Mouse (Mus musculus) limb, embryonic 13.5 days (tissue): ENCODE data around the gene Hadhb. TPM values are rescaled to one million over a fixed set of nuclear protein-coding genes. Genes with fewer than 3 reads are reported as not detected.

Experiments used
- ATAC-seq: fragments of 200-750 bp; cut with Nextera tagmentation; 2 replicates; pipeline ENCODE4 v1.8.0; 2017; ENCODE audit warnings: low read depth, moderate number of reproducible peaks, moderate TSS enrichment; ENCODE audit not compliant: low FRiP score
- H3K27ac ChIP-seq: fragments of 300-500 bp; sonication (generic); 2 replicates; pipeline ENCODE4 v1.5.1; 2015; ENCODE audit warnings: inconsistent platforms, mild to moderate bottlenecking, moderate library complexity
- H3K27me3 ChIP-seq: fragments of 300-500 bp; sonication (generic); 2 replicates; pipeline ENCODE4 v1.6.1; 2015; ENCODE audit warnings: mild to moderate bottlenecking, inconsistent platforms
- H3K36me3 ChIP-seq: fragments of 300-500 bp; sonication (generic); 2 replicates; pipeline ENCODE4 v1.6.1; 2015; ENCODE audit warnings: inconsistent platforms, mild to moderate bottlenecking, moderate library complexity
- H3K4me1 ChIP-seq: fragments of 300-500 bp; sonication (generic); 2 replicates; pipeline ENCODE4 v1.6.1; 2015; ENCODE audit warnings: inconsistent platforms
- H3K4me2 ChIP-seq: fragments of 300-500 bp; sonication (generic); replicated peaks from 2 replicates; pipeline ENCODE4 v1.6.1; 2015; ENCODE audit warnings: inconsistent platforms, mild to moderate bottlenecking, moderate library complexity
- H3K4me3 ChIP-seq: fragments of 300-500 bp; sonication (generic); 2 replicates; pipeline ENCODE4 v1.5.1; 2015; ENCODE audit warnings: moderate library complexity, mild to moderate bottlenecking, inconsistent platforms
- H3K9ac ChIP-seq: fragments of 300-500 bp; sonication (generic); 2 replicates; pipeline ENCODE4 v1.6.1; 2015; ENCODE audit warnings: mild to moderate bottlenecking, inconsistent platforms
- H3K9me3 ChIP-seq: fragments of 300-500 bp; sonication (generic); 2 replicates; pipeline ENCODE4 v1.6.1; 2016; ENCODE audit warnings: inconsistent platforms
- WGBS: fragments of 180-500 bp; shearing (Covaris S2); methylation state at CpG from one replicate; pipeline ENCODE4 v1.1.7; 2015; 5-methylcytosine and 5-hydroxymethylcytosine counted together
- polyA plus RNA-seq: library from polyadenylated mRNA; unstranded; fragments of >200 nt; fragmentation: Nextera tagmentation; extraction: Ambion mirVana; gene quantifications from 2 replicates; pipeline ENCODE4 v1.2.1, GENCODE M21; 2015

The Hadhb gene
- polyA plus RNA-seq, 1 experiment from 2014 or later: 134 TPM

- Histone ChIP-seq H3K9me3 (no peaks in the 10 kb centered on the region), H3K27ac (no peak overlapping the region), H3K36me3 (peaks cover 27% of the 10 kb centered on the region), H3K4me1 (peaks cover 26% of the 10 kb centered on the region), H3K9ac (peak overlapping the region; percentile 70), H3K27me3 (peaks cover 75% of the 10 kb centered on the region), H3K4me2 (peak overlapping the region; percentile 91), H3K4me3 (peak overlapping the region; percentile 59)
- ATAC-seq: peak; percentile 84
- under 1% methylated on average over 94 of the region's 103 CpGs for WGBS
Observed at GRCm38 (mm10) chr5:30113881-30114760, 40.9 kb upstream of the Hadhb start.

DNA sequence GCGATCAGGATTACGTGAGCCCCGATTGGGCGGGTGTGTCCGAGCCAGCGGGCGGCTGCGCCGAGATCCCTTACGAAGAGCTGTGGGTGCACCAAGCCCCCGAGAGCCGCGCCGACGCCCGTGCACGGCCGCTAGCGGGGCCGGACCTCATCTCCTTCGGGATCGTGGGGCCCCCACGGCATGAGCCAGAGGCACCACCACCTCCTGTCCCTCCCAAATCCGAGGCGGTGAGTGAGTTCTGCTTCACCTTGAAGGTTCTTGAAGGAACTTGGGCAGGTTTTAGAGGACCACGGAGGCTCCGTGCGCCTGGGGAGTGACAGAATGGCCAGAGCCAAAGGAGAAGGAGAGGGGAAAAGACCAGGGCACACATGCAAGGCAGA, 40.3 kb upstream of the Hadhb start:
- H3K36me3 ChIP-seq: peaks cover 34% of the 10 kb centered on the region
- H3K9me3 ChIP-seq: no peaks in the 10 kb centered on the region
- H3K9ac ChIP-seq: peak overlapping the region; percentile 70
- no peak; the same call in 1 of the 2 replicates for ATAC-seq
- H3K4me2 ChIP-seq: peak overlapping the region; percentile 91
- H3K27me3 ChIP-seq: peaks cover 69% of the 10 kb centered on the region
- H3K4me3 ChIP-seq: peak overlapping the region; percentile 59
- WGBS: 1% methylated on average over 28 of the region's 28 CpGs
- no peak overlapping the region for H3K27ac ChIP-seq
- H3K4me1 ChIP-seq: peaks cover 26% of the 10 kb centered on the region

DNA sequence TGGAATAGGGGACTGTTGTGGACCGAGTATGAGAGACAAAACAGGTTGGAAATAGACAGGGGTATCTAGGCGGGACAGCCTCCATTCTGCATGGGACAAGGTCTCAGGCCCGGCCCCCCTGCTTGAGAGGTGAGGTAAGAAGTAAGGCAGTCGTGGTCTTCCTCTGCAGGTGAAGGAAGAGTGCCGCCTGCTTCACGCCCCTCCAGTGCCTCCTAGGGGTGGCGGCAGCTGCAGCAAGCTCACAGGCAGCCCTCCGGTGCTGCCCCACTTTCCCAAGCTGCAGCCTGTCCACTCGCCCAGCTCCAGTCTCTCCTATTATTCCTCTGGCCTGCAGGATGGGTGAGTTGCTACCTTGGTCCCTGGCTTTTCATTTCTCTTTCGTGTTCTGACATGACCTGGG, 39.3 kb upstream of the Hadhb start:
- 22% methylated on average over 10 of the region's 10 CpGs for WGBS
- Histone ChIP-seq H3K27me3 (peaks cover 59% of the 10 kb centered on the region), H3K36me3 (peaks cover 43% of the 10 kb centered on the region), H3K27ac (no peak overlapping the region), H3K4me3 (no peak overlapping the region), H3K4me2 (no peak overlapping the region), H3K9ac (no peak overlapping the region), H3K4me1 (peaks cover 20% of the 10 kb centered on the region), H3K9me3 (no peaks in the 10 kb centered on the region)
- no peak for ATAC-seq

- no peaks in the 10 kb centered on the region for H3K9me3 ChIP-seq
- no peak overlapping the region for H3K4me2 ChIP-seq
- H3K27ac ChIP-seq: no peak overlapping the region
- H3K4me1 ChIP-seq: peaks cover 9% of the 10 kb centered on the region; the same call in 1 of the 2 replicates
- peaks cover 66% of the 10 kb centered on the region for H3K36me3 ChIP-seq
- H3K27me3 ChIP-seq: peaks cover 36% of the 10 kb centered on the region
- WGBS: 69% methylated on average over 1 of the region's 1 CpGs
- no peak overlapping the region for H3K4me3 ChIP-seq
- no peak for ATAC-seq
- H3K9ac ChIP-seq: no peak overlapping the region
Observed at GRCm38 (mm10) chr5:30118018-30118417, 37.0 kb upstream of the Hadhb start.

GRCm38 (mm10) chr5:30119163-30119562, 35.9 kb upstream of the Hadhb start:
- no peak for ATAC-seq
- no peak overlapping the region for H3K4me2 ChIP-seq
- peaks cover 25% of the 10 kb centered on the region for H3K27me3 ChIP-seq
- 92% methylated on average over 6 of the region's 6 CpGs for WGBS
- peaks cover 4% of the 10 kb centered on the region; the same call in 1 of the 2 replicates for H3K4me1 ChIP-seq
- H3K9ac ChIP-seq: no peak overlapping the region
- H3K27ac ChIP-seq: no peak overlapping the region
- H3K9me3 ChIP-seq: no peaks in the 10 kb centered on the region
- H3K4me3 ChIP-seq: no peak overlapping the region
- peaks cover 78% of the 10 kb centered on the region for H3K36me3 ChIP-seq

DNA sequence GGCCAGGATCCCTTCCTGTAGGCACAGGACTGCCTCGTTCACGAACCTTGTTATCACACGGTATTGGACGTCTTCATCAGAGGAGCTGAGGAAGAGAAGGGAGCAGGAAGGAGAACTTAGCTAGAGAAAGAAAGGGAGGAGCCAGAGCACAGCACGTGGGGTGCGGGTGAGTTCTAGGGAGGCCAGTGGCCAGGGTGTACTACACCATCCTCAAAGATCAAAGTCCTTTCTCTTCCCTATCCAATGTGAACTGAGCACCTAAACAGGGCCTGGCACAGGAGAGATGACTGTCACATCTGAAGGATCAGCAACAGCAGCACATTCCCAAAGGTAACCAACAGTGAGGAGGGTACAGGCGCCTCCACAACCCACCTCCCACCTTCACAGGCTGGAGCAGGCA, 34.9 kb upstream of the Hadhb start:
- Histone ChIP-seq H3K4me3 (no peak overlapping the region), H3K4me1 (no peaks in the 10 kb centered on the region), H3K36me3 (peaks cover 87% of the 10 kb centered on the region), H3K27ac (no peak overlapping the region), H3K4me2 (no peak overlapping the region), H3K9me3 (no peaks in the 10 kb centered on the region), H3K27me3 (peaks cover 15% of the 10 kb centered on the region), H3K9ac (no peak overlapping the region)
- WGBS: 87% methylated on average over 7 of the region's 7 CpGs
- no peak for ATAC-seq

GRCm38 (mm10) chr5:30122481-30122880, 32.6 kb upstream of the Hadhb start:
- 93% methylated on average over 6 of the region's 6 CpGs for WGBS
- Histone ChIP-seq H3K27ac (no peak overlapping the region), H3K4me3 (no peak overlapping the region), H3K36me3 (peaks cover 100% of the 10 kb centered on the region), H3K4me2 (no peak overlapping the region), H3K9ac (no peak overlapping the region), H3K27me3 (no peaks in the 10 kb centered on the region), H3K9me3 (no peaks in the 10 kb centered on the region), H3K4me1 (no peaks in the 10 kb centered on the region)
- ATAC-seq: no peak

DNA sequence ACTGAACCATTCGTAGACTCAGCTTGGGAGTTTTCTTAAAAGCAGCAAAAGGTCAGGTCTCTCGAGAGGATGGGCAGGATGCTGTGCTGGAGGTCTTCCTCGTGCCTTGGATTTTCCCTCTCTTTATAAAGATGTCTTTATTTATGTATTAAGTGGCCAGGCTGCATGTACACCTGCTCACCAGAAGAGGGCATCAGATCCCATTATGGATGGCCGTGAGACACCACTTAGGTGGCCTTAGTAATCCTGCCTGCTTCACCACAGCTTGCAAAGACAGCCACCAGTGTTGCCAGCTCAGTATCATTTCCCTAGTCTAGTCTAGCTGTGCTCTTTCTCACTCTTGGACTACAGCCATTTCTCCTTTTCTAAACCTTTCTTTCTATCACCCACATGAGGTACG, 29.5 kb upstream of the Hadhb start:
- WGBS: 51% methylated on average over 5 of the region's 5 CpGs
- H3K27ac ChIP-seq: no peak overlapping the region
- ATAC-seq: no peak
- peaks cover 99% of the 10 kb centered on the region for H3K36me3 ChIP-seq
- H3K27me3 ChIP-seq: no peaks in the 10 kb centered on the region
- no peaks in the 10 kb centered on the region for H3K4me1 ChIP-seq
- no peak overlapping the region for H3K9ac ChIP-seq
- no peaks in the 10 kb centered on the region for H3K9me3 ChIP-seq
- no peak overlapping the region for H3K4me3 ChIP-seq
- H3K4me2 ChIP-seq: no peak overlapping the region

DNA sequence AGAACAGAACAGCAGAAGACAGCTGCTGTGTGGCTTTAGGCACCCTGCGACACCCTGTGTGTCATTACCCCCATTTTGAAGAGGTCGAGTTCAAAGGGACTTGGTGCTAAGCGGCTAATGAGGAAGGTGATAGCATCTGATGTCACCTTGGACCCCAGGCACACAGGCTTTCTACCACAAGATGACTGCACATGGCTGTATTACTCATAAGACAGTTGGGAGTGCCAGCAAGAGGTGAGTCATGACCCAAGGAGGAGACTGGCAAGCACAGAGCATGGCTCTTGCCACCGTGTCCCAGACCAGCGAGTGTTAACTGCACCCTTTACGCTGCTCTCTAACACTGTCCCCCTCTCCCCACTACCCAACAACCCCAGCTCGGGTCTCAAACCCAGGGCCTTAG, 28.3 kb upstream of the Hadhb start:
- no peak for ATAC-seq
- Histone ChIP-seq H3K4me3 (no peak overlapping the region), H3K4me2 (no peak overlapping the region), H3K36me3 (peaks cover 94% of the 10 kb centered on the region), H3K9ac (no peak overlapping the region), H3K27ac (no peak overlapping the region), H3K4me1 (no peaks in the 10 kb centered on the region), H3K27me3 (no peaks in the 10 kb centered on the region), H3K9me3 (no peaks in the 10 kb centered on the region)
- whole genome bisulfite sequencing: 82% methylated on average over 7 of the region's 7 CpGs

DNA sequence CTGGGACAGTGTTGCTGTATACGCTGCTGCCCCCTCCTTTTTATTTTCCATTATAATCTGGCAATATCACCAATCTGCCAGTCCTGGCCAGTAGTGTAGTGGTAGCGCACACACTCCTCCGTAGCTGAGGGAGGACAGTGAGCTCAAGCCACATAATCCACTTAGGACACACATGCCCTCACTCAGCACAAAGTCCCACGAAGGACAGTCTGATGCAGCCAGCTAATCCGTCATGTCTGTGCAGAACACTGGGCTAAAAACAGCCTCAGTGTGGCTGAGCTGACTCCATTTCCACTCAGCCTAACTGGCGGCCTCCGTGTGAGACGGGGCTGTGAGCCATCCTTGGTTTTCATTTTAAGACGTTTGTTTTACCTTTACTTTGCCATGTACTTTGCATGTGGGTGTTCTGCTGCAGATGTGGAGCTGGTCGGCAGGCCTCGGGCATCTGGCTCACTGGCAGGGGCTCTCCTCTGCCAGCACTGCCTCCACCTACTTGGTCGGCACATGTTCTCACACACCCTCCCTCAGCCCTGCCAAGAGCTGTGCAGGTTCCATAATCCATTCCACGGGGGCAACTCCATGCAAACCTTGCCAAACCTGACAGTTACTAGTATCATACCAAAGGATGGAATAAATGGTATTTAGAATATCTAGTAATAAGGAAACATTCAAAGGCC, 27.0 kb upstream of the Hadhb start:
- no peaks in the 10 kb centered on the region for H3K4me1 ChIP-seq
- H3K4me2 ChIP-seq: no peak overlapping the region
- H3K4me3 ChIP-seq: no peak overlapping the region
- H3K9ac ChIP-seq: no peak overlapping the region
- no peak for ATAC-seq
- no peaks in the 10 kb centered on the region for H3K27me3 ChIP-seq
- H3K36me3 ChIP-seq: peaks cover 94% of the 10 kb centered on the region
- 91% methylated on average over 13 of the region's 13 CpGs for WGBS
- no peaks in the 10 kb centered on the region for H3K9me3 ChIP-seq
- H3K27ac ChIP-seq: no peak overlapping the region

- ATAC-seq: no peak
- Histone ChIP-seq H3K9me3 (no peaks in the 10 kb centered on the region), H3K27ac (no peak overlapping the region), H3K4me1 (no peaks in the 10 kb centered on the region), H3K27me3 (no peaks in the 10 kb centered on the region), H3K4me3 (no peak overlapping the region), H3K4me2 (no peak overlapping the region), H3K9ac (no peak overlapping the region), H3K36me3 (peaks cover 94% of the 10 kb centered on the region)
- WGBS: 93% methylated on average over 6 of the region's 6 CpGs
Observed at GRCm38 (mm10) chr5:30128680-30129079, 26.4 kb upstream of the Hadhb start.

DNA sequence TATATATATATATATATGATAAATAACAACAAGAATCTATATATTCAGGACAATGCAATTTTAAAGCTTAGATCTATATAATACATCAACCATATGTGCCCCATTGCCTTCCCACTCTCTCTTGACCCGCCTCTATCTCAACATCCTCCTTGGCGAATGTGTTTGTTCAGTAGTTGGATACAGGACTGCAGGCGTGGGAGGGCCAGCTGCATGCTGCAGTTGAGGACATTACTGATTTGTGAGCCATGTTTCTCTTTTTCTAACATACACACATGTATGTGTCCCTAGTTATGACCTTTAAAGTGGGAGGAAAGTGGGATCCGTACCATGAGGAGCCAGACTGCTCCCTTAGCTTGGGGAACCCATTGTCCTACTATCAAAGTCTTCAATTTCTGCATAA, 23.8 kb upstream of the Hadhb start:
- H3K4me2 ChIP-seq: no peak overlapping the region
- H3K9me3 ChIP-seq: no peaks in the 10 kb centered on the region
- no peak overlapping the region for H3K27ac ChIP-seq
- no peak overlapping the region for H3K4me3 ChIP-seq
- peaks cover 94% of the 10 kb centered on the region for H3K36me3 ChIP-seq
- no peaks in the 10 kb centered on the region for H3K4me1 ChIP-seq
- ATAC-seq: no peak
- WGBS: 91% methylated on average over 4 of the region's 4 CpGs
- no peaks in the 10 kb centered on the region for H3K27me3 ChIP-seq
- H3K9ac ChIP-seq: no peak overlapping the region
